Mouse (Mus musculus): Measurements from ENCODE around the gene Lpgat1. TPM values are rescaled to one million over a fixed set of nuclear protein-coding genes. Genes with fewer than 3 reads are reported as not detected.

Lpgat1 gene
- total RNA-seq, 2 experiments from 2014 or later: 117 to 128 TPM

- no peak for DNase-seq
Observed at GRCm38 (mm10) chr1:191806740-191807139, 89.1 kb downstream of the Lpgat1 start.

GRCm38 (mm10) chr1:191807979-191808378 is 90.3 kb downstream of the Lpgat1 start:
- DNase-seq: no peak

- peak; percentile 58 to 72 for DNase-seq
Observed at GRCm38 (mm10) chr1:191808688-191809223, 91.1 kb downstream of the Lpgat1 start.

- no peak for DNase-seq
Observed at GRCm38 (mm10) chr1:191811774-191812173, 94.1 kb downstream of the Lpgat1 start.

- no peak for DNase-seq
Observed at GRCm38 (mm10) chr1:191812949-191813691, 95.5 kb downstream of the Lpgat1 start.

- no peak for DNase-seq
Observed at GRCm38 (mm10) chr1:191814240-191814639, 96.6 kb downstream of the Lpgat1 start.

- no peak for DNase-seq
Observed at GRCm38 (mm10) chr1:191814935-191815334, 97.3 kb downstream of the Lpgat1 start.

- DNase-seq: no peak
Observed at GRCm38 (mm10) chr1:191816596-191816995, 99.0 kb downstream of the Lpgat1 start.

GRCm38 (mm10) chr1:191817418-191818144 is 99.9 kb downstream of the Lpgat1 start:
- DNase-seq: peak; percentile 80 to 83

- no peak for DNase-seq
Observed at GRCm38 (mm10) chr1:191818145-191818631, 100.6 kb downstream of the Lpgat1 start.

- no peak for DNase-seq
Observed at GRCm38 (mm10) chr1:191819026-191819425, 101.4 kb downstream of the Lpgat1 start.

- DNase-seq: no peak
Observed at GRCm38 (mm10) chr1:191820951-191821325, 103.3 kb downstream of the Lpgat1 start.

- peak; percentile 96 for DNase-seq
Observed at GRCm38 (mm10) chr1:191821326-191822091, 103.9 kb downstream of the Lpgat1 start, which contains the start of gene Nek2. Nek2 (plus strand) TSS chr1:191821444.

- DNase-seq: no peak
Observed at GRCm38 (mm10) chr1:191829124-191829523, 111.5 kb downstream of the Lpgat1 start.

- no peak for DNase-seq
Observed at GRCm38 (mm10) chr1:191833396-191833795, 115.8 kb downstream of the Lpgat1 start.

Other genes with a start within 250 kb of the Lpgat1 start
- under 1 TPM; 0.73 to 0.80 TPM for gene Dtl, start 142.3 kb upstream of the Lpgat1 start, total RNA-seq (2021)
- gene Ints7, start 142.2 kb upstream of the Lpgat1 start, total RNA-seq (2021): 10 to 100 TPM; 23.9 to 25.0 TPM
- 1 to 10 TPM; 2.6 to 2.9 TPM for gene Nek2, start 103.6 kb downstream of the Lpgat1 start, total RNA-seq (2021)
- gene Slc30a1, start 188.9 kb downstream of the Lpgat1 start, total RNA-seq (2021): 10 to 100 TPM; 32.2 to 33.7 TPM

All from layer of hippocampus, postnatal 36 days (tissue).